Mouse (Mus musculus) lung, embryonic 14.5 days (tissue): ENCODE measurements around the gene Acer3. TPM values are rescaled to one million over a fixed set of nuclear protein-coding genes. Genes with fewer than 3 reads are reported as not detected.

Experiments used
- ATAC-seq: fragments of 200-750 bp; cut with Nextera tagmentation; 2 replicates; pipeline ENCODE4 v1.8.0; 2017; ENCODE audit warnings: mild to moderate bottlenecking, moderate TSS enrichment, moderate library complexity; ENCODE audit not compliant: insufficient read depth
- DNase-seq: peaks from one replicate; pipeline ENCODE4 v3.0.0-alpha.2; 2015
- H3K27ac ChIP-seq: fragments of 300-500 bp; sonication (generic); 2 replicates; pipeline ENCODE4 v1.5.1; 2014; ENCODE audit warnings: low read depth, mild to moderate bottlenecking, moderate library complexity
- H3K27me3 ChIP-seq: fragments of 300-500 bp; sonication (generic); 2 replicates; pipeline ENCODE4 v1.6.1; 2014; ENCODE audit warnings: low read length, control low read depth; ENCODE audit not compliant: insufficient read depth
- H3K36me3 ChIP-seq: fragments of 300-500 bp; sonication (generic); 2 replicates; pipeline ENCODE4 v1.6.1; 2014; ENCODE audit warnings: control low read depth; ENCODE audit not compliant: insufficient read depth
- H3K4me1 ChIP-seq: fragments of 300-500 bp; sonication (generic); 2 replicates; pipeline ENCODE4 v1.6.1; 2014; ENCODE audit warnings: antibody characterized with exemption, control low read depth; ENCODE audit not compliant: insufficient read depth
- H3K4me2 ChIP-seq: fragments of 300-500 bp; sonication (generic); 2 replicates; pipeline ENCODE4 v1.6.1; 2014; ENCODE audit warnings: mild to moderate bottlenecking
- H3K4me3 ChIP-seq: fragments of 300-500 bp; sonication (generic); 2 replicates; pipeline ENCODE4 v1.5.1; 2014; ENCODE audit warnings: low read depth, low read length
- H3K9ac ChIP-seq: fragments of 300-500 bp; sonication (generic); 2 replicates; pipeline ENCODE4 v1.6.1; 2014
- H3K9me3 ChIP-seq: fragments of 300-500 bp; sonication (generic); 2 replicates; pipeline ENCODE4 v1.6.1; 2016; ENCODE audit warnings: low read depth, low read length, control low read depth
- CTCF ChIP-seq: IDR thresholded peaks from 2 replicates; pipeline ENCODE4 v1.5.1; 2016; ENCODE audit warnings: antibody characterized with exemption, low read depth
- WGBS: fragments of 180-500 bp; shearing (Covaris S2); extraction: QIAGEN DNeasy Blood & Tissue Kit; methylation state at CpG from one replicate; pipeline ENCODE4 v1.1.7; 2014; 5-methylcytosine and 5-hydroxymethylcytosine counted together
- polyA plus RNA-seq: library from polyadenylated mRNA; unstranded; fragments of >200 nt; fragmentation: Nextera tagmentation; extraction: Ambion mirVana; gene quantifications from 2 replicates; pipeline ENCODE4 v1.2.1, GENCODE M21; 2014

The Acer3 gene
- polyA plus RNA-seq, 1 experiment from 2014 or later, result 27.9 TPM

GRCm38 (mm10) chr7:98310266-98310665 lies 10.7 kb downstream of the Acer3 start:
- DNase-seq (no peak), ATAC-seq (no peak)
- Histone ChIP-seq H3K9ac (no peak overlapping the region), H3K27me3 (no peaks in the 10 kb centered on the region), H3K36me3 (no peaks in the 10 kb centered on the region), H3K4me2 (peak overlapping the region; percentile 88; the same call in 1 of the 2 replicates), H3K9me3 (no peaks in the 10 kb centered on the region), H3K4me3 (no peak overlapping the region), H3K27ac (no peak overlapping the region), H3K4me1 (no peaks in the 10 kb centered on the region)
- 65% methylated on average over 6 of the region's 6 CpGs for WGBS
- no peak for TF ChIP-seq CTCF

- no peaks in the 10 kb centered on the region for H3K4me1 ChIP-seq
- no peaks in the 10 kb centered on the region for H3K9me3 ChIP-seq
- peak overlapping the region; percentile 84 for H3K9ac ChIP-seq
- TF ChIP-seq CTCF, result no peak
- DNase-seq, result peak; percentile 98
- no peaks in the 10 kb centered on the region for H3K36me3 ChIP-seq
- peak overlapping the region; percentile 88 for H3K4me2 ChIP-seq
- under 1% methylated on average over 53 of the region's 53 CpGs for WGBS
- peak overlapping the region; percentile 5; the same call in 1 of the 2 replicates for H3K27ac ChIP-seq
- H3K4me3 ChIP-seq, result peak overlapping the region; percentile 77
- no peaks in the 10 kb centered on the region for H3K27me3 ChIP-seq
- peak; percentile 99 for ATAC-seq
Measured at GRCm38 (mm10) chr7:98309219-98310030, 11.6 kb downstream of the Acer3 start.

DNA sequence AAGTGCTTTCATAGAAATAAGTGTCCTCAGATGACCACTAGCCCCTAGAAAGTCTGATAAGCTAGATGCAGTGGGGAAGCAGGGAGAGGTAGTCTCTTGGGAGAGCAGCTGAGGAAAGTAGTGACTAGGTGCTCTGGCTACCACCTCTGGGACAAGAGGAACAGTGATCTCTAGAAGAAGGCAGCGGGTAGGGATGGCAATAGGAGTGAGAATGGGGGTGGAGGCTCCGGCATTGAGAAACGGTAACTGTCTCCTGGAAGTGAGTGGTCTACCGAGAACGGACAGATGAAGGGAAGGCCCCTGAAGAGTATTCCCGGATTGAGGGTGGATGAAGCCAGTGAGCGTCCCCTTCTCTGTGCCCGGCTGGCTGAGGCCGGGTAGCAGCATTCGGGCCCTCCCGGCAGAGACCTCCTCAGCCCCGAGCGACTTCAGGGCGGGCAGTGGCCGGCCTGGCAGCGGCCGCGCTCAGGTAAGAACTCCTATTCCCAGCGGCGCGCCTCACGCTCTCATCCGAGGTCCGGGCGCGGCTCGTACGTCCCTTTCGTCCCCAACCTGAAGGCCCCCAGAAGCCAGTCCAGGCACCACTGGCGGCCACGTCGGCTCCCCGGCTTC lies 12.3 kb downstream of the Acer3 start:
- ATAC-seq (peak; percentile 67), DNase-seq (peak; percentile 11)
- Histone ChIP-seq H3K36me3 (no peaks in the 10 kb centered on the region), H3K27ac (peak overlapping the region; percentile 5; the same call in 1 of the 2 replicates), H3K4me3 (peak overlapping the region; percentile 77), H3K4me1 (no peaks in the 10 kb centered on the region), H3K9ac (peak overlapping the region; percentile 84), H3K4me2 (peak overlapping the region; percentile 88), H3K9me3 (no peaks in the 10 kb centered on the region), H3K27me3 (no peaks in the 10 kb centered on the region)
- WGBS, result under 1% methylated on average over 33 of the region's 33 CpGs
- TF ChIP-seq CTCF, result no peak

DNA sequence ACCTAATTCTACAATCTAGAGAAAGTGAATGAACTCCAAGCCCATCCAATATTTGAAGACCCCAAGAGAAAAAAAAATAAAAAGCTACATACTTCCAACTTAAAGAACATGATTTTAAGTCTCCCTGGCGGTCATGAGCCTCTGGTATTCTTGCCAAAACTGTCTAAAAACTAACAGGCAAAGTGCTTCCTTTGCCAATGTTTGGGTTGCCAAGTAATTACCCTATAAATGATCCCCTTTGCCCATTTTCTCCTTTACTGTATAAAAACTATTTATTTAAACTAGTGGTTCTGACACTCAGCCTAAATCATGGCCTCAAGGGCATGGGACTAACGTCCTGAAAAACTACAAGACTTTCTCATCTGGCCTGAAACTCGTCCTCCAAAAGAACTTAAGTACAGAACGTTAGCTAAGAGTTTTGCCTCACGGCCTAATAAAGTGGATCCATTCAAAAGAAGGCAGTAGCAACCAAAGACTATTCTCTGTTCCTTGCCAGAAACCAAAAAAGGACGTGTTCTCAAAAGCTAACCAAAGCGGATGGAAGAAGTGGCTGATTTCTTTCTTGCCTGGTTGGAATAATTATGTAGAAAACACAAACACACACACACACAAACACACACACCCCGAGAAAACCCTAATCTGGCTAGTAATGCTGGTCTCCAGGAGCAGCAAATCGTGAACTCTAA lies 12.9 kb downstream of the Acer3 start:
- H3K9me3 ChIP-seq, result no peaks in the 10 kb centered on the region
- no peaks in the 10 kb centered on the region for H3K36me3 ChIP-seq
- peak overlapping the region; percentile 77 for H3K4me3 ChIP-seq
- H3K4me1 ChIP-seq, result no peaks in the 10 kb centered on the region
- no peak overlapping the region for H3K27ac ChIP-seq
- H3K27me3 ChIP-seq, result no peaks in the 10 kb centered on the region
- peak overlapping the region; percentile 84 for H3K9ac ChIP-seq
- no peak for TF ChIP-seq CTCF
- DNase-seq (no peak), ATAC-seq (no peak)
- peak overlapping the region; percentile 88 for H3K4me2 ChIP-seq
- 43% methylated on average over 9 of the region's 9 CpGs for WGBS

GRCm38 (mm10) chr7:98307411-98307810 lies 13.6 kb downstream of the Acer3 start:
- Histone ChIP-seq H3K4me2 (no peak overlapping the region), H3K27me3 (no peaks in the 10 kb centered on the region), H3K4me1 (no peaks in the 10 kb centered on the region), H3K36me3 (no peaks in the 10 kb centered on the region), H3K27ac (no peak overlapping the region), H3K9ac (no peak overlapping the region), H3K9me3 (no peaks in the 10 kb centered on the region), H3K4me3 (no peak overlapping the region)
- no peak for DNase-seq
- no peak for ATAC-seq
- TF ChIP-seq CTCF, result no peak
- WGBS, result 90% methylated on average over 2 of the region's 2 CpGs

GRCm38 (mm10) chr7:98292901-98293300 lies 28.1 kb downstream of the Acer3 start:
- H3K27me3 ChIP-seq, result no peaks in the 10 kb centered on the region
- H3K36me3 ChIP-seq, result no peaks in the 10 kb centered on the region
- no peak for TF ChIP-seq CTCF
- no peak overlapping the region for H3K4me2 ChIP-seq
- no peaks in the 10 kb centered on the region for H3K9me3 ChIP-seq
- ATAC-seq, result no peak
- no peak overlapping the region for H3K9ac ChIP-seq
- no peak overlapping the region for H3K4me3 ChIP-seq
- H3K4me1 ChIP-seq, result no peaks in the 10 kb centered on the region
- no peak for DNase-seq
- 82% methylated on average over 1 of the region's 1 CpGs for WGBS
- H3K27ac ChIP-seq, result no peak overlapping the region

GRCm38 (mm10) chr7:98289585-98289984 lies 31.4 kb downstream of the Acer3 start:
- ATAC-seq (no peak), DNase-seq (peak; percentile 38)
- H3K9ac ChIP-seq, result no peak overlapping the region
- no peak overlapping the region for H3K4me3 ChIP-seq
- TF ChIP-seq CTCF, result peak; percentile 41
- H3K4me2 ChIP-seq, result no peak overlapping the region
- WGBS, result 37% methylated on average over 3 of the region's 3 CpGs
- H3K4me1 ChIP-seq, result no peaks in the 10 kb centered on the region
- H3K27ac ChIP-seq, result no peak overlapping the region
- no peaks in the 10 kb centered on the region for H3K9me3 ChIP-seq
- no peaks in the 10 kb centered on the region for H3K27me3 ChIP-seq
- no peaks in the 10 kb centered on the region for H3K36me3 ChIP-seq
